Mouse (Mus musculus): ENCODE measurements around the gene Amigo1.
"Not testable (repeated sequence)": the region's sequence is repeated elsewhere in the genome, so short reads cannot be mapped to it uniquely, and the experiment has no call there.

DNA sequence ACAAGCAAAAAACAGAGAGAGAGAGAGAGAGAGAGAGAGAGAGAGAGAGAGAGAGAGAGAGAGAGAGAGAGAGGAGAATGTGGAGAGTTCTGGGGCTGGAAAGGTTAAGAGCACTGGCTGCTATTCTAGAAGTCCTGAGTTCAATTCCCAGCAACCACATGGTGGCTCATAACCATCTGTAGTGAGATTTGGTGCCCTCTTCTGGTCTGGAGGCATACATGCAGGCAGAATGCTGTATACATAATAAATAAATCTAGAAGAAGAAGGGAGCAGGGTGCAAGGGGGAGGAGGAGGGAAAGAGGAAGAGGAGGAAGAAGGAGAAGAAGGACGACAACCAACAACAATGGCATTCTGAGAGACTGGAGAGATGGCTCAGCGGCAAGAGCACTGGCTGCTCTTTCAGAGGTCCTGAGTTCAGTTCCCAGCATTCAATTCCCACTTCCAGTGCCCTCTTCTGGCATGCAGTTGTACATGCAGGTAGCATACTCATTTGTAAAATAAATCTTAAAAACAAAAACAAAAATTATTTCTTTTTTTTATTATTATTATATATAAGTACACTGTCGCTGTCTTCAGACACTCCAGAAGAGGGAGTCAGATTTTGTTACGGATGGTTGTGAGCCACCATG is 51.5 kb downstream of the Amigo1 start:
- not testable (repeated sequence) for TF ChIP-seq GATA1, MYB (IDR thresholded peaks at IDR 0.05; ENCODE audit: low read depth, low read length)

Data from MEL (cell line).